Mouse (Mus musculus) intestine, embryonic 16.5 days (tissue): Measurements from ENCODE around the gene Armc6. TPM values are rescaled to one million over a fixed set of nuclear protein-coding genes. Genes with fewer than 3 reads are reported as not detected.

Experiments used
- ATAC-seq: fragments of 200-750 bp; cut with Nextera tagmentation; 2 replicates; pipeline ENCODE4 v1.8.0; 2017; ENCODE audit warnings: moderate TSS enrichment, moderate library complexity
- H3K27ac ChIP-seq: fragments of 300-500 bp; sonication (generic); 2 replicates; pipeline ENCODE4 v1.5.1; 2014; ENCODE audit warnings: mild to moderate bottlenecking, low read length
- H3K27me3 ChIP-seq: fragments of 300-500 bp; sonication (generic); replicated peaks from 2 replicates; pipeline ENCODE4 v1.6.1; 2014; ENCODE audit warnings: low read length, control low read depth, mixed read lengths; ENCODE audit not compliant: control insufficient read depth, insufficient read depth
- H3K36me3 ChIP-seq: fragments of 300-500 bp; sonication (generic); 2 replicates; pipeline ENCODE4 v1.6.1; 2014; ENCODE audit warnings: low read length, control low read depth; ENCODE audit not compliant: control insufficient read depth, insufficient read depth
- H3K4me1 ChIP-seq: fragments of 300-500 bp; sonication (generic); 2 replicates; pipeline ENCODE4 v1.6.1; 2014; ENCODE audit warnings: low read length, control low read depth, mixed read lengths; ENCODE audit not compliant: control insufficient read depth, insufficient read depth
- H3K4me2 ChIP-seq: fragments of 300-500 bp; sonication (generic); 2 replicates; pipeline ENCODE4 v1.6.1; 2014; ENCODE audit warnings: low read depth, low read length, control low read depth
- H3K4me3 ChIP-seq: fragments of 300-500 bp; sonication (generic); 2 replicates; pipeline ENCODE4 v1.5.1; 2014; ENCODE audit warnings: mild to moderate bottlenecking, low read length
- H3K9ac ChIP-seq: fragments of 300-500 bp; sonication (generic); 2 replicates; pipeline ENCODE4 v1.6.1; 2014; ENCODE audit warnings: low read depth, low read length
- H3K9me3 ChIP-seq: fragments of 300-500 bp; sonication (generic); 2 replicates; pipeline ENCODE4 v1.6.1; 2016; ENCODE audit warnings: low read length, control low read depth; ENCODE audit not compliant: control insufficient read depth
- WGBS: fragments of 180-500 bp; shearing (Covaris S2); extraction: QIAGEN DNeasy Blood & Tissue Kit; methylation state at CpG from one replicate; pipeline ENCODE4 v1.1.7; 2014; 5-methylcytosine and 5-hydroxymethylcytosine counted together
- polyA plus RNA-seq: library from polyadenylated mRNA; unstranded; fragments of >200 nt; fragmentation: Nextera tagmentation; extraction: Ambion mirVana; gene quantifications from 2 replicates; pipeline ENCODE4 v1.2.1, GENCODE M21; 2015

The Armc6 gene
- polyA plus RNA-seq, 1 experiment from 2014 or later = 29.0 TPM

DNA sequence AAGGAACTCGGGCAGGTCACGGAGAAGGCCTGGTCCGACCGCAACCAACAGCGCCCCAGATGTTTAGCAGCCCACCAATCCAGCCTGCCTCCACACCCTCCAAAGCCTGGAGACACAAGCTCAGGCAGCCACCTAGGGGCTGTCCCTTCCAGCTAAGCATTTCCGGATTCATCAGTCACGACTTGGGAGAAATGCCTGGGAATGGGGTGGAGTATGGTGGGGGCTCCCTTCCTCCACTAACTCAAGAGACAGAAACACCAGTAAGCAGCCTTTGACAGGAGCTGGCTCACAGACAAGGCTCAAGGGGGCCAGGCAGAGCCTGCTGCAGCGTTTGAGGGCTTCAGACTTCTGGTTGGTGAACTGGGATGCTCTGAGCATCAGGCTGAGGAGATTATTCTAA is 23.7 kb downstream of the Armc6 start:
- 30% methylated on average over 8 of the region's 8 CpGs for WGBS
- Histone ChIP-seq H3K36me3 (no peaks in the 10 kb centered on the region), H3K9ac (peak overlapping the region; percentile 36), H3K27me3 (no peaks in the 10 kb centered on the region), H3K4me3 (no peak overlapping the region), H3K9me3 (no peaks in the 10 kb centered on the region), H3K4me1 (0 out of 2 replicates have a peak, but pooled peaks cover 5% of the 10 kb centered on the region), H3K4me2 (peak overlapping the region; percentile 19), H3K27ac (no peak overlapping the region)
- no peak for ATAC-seq

- Histone ChIP-seq H3K9me3 (no peaks in the 10 kb centered on the region), H3K4me1 (0 out of 2 replicates have a peak, but pooled peaks cover 5% of the 10 kb centered on the region), H3K36me3 (no peaks in the 10 kb centered on the region), H3K27me3 (no peaks in the 10 kb centered on the region), H3K4me2 (no peak overlapping the region), H3K4me3 (no peak overlapping the region), H3K27ac (no peak overlapping the region), H3K9ac (no peak overlapping the region)
- WGBS = 43% methylated on average over 1 of the region's 1 CpGs
- no peak for ATAC-seq
Observed at GRCm38 (mm10) chr8:70208130-70208529, 26.1 kb downstream of the Armc6 start.

DNA sequence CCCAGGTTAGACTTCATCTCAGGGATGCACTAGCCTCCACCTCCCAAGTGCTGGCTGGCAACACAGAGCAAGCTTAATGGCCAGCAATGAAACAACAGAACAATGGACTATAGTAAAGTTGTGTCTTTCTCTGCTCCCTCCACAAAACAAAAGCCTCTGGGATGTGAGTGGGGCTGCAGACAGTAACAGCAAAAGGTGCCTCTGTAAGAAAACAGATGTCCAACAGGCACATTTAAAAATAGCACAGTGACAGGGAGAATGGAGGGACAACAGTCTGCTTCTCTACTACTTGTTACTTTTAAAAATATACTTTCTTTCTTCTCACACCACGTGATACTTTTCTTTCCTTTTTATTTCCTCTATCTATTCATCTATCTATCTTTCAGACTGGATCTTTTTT is 29.5 kb downstream of the Armc6 start:
- no peak overlapping the region for H3K27ac ChIP-seq
- no peak for ATAC-seq

GRCm38 (mm10) chr8:70203072-70203471 is 31.2 kb downstream of the Armc6 start:
- Histone ChIP-seq H3K36me3 (no peaks in the 10 kb centered on the region), H3K27ac (no peak overlapping the region), H3K4me1 (peaks cover 11% of the 10 kb centered on the region), H3K4me2 (no peak overlapping the region), H3K27me3 (no peaks in the 10 kb centered on the region), H3K4me3 (no peak overlapping the region), H3K9ac (no peak overlapping the region), H3K9me3 (no peaks in the 10 kb centered on the region)
- ATAC-seq = no peak
- WGBS = 78% methylated on average over 4 of the region's 4 CpGs

More for the DNA sequence above, 29.5 kb downstream of the Armc6 start:
- no peaks in the 10 kb centered on the region for H3K36me3 ChIP-seq
- H3K4me3 ChIP-seq = no peak overlapping the region
- no peak overlapping the region for H3K9ac ChIP-seq
- no peaks in the 10 kb centered on the region for H3K9me3 ChIP-seq
- 50% methylated on average over 1 of the region's 1 CpGs for WGBS
- H3K4me1 ChIP-seq = peaks cover 6% of the 10 kb centered on the region; the same call in 1 of the 2 replicates
- no peak overlapping the region for H3K4me2 ChIP-seq
- no peaks in the 10 kb centered on the region for H3K27me3 ChIP-seq

DNA sequence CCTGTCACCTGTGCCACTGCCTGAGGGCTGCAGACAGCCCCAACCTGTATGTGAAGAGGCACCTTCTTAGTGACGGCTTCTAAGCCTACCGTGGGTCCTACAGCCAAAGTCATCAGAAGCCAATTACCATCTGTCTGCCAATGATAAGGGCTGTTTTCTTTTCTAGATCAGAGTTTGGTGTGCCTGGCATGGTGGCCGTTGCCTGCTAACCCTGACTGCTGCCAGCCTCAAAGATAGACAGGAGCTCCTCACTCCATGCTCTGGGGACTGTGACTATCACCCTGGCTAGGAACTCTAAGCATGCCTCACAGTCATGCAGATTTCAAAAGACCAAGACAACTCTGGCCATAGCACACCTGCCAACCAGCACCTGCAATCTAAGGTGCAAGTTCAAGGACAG is 32.8 kb downstream of the Armc6 start:
- no peaks in the 10 kb centered on the region for H3K36me3 ChIP-seq

GRCm38 (mm10) chr8:70200098-70200681 is 34.1 kb downstream of the Armc6 start:
- peaks cover 19% of the 10 kb centered on the region for H3K4me1 ChIP-seq
- H3K27ac ChIP-seq = no peak overlapping the region
- H3K9ac ChIP-seq = no peak overlapping the region
- no peaks in the 10 kb centered on the region for H3K27me3 ChIP-seq
- peak; percentile 36; the same call in 1 of the 2 replicates for ATAC-seq
- no peak overlapping the region for H3K4me3 ChIP-seq
- no peaks in the 10 kb centered on the region for H3K36me3 ChIP-seq
- WGBS = 58% methylated on average over 5 of the region's 5 CpGs
- H3K4me2 ChIP-seq = no peak overlapping the region
- no peaks in the 10 kb centered on the region for H3K9me3 ChIP-seq

More for the DNA sequence above, 32.8 kb downstream of the Armc6 start:
- Histone ChIP-seq H3K4me1 (peaks cover 19% of the 10 kb centered on the region), H3K9ac (0 out of 2 replicates have a peak overlapping the region, but pooled peaks have one; percentile 14), H3K9me3 (no peaks in the 10 kb centered on the region), H3K4me2 (no peak overlapping the region), H3K27me3 (no peaks in the 10 kb centered on the region), H3K4me3 (no peak overlapping the region), H3K27ac (no peak overlapping the region)
- 79% methylated on average over 3 of the region's 3 CpGs for WGBS
- ATAC-seq = no peak

GRCm38 (mm10) chr8:70197603-70198002 is 36.7 kb downstream of the Armc6 start:
- WGBS = 34% methylated on average over 7 of the region's 7 CpGs
- Histone ChIP-seq H3K9ac (0 out of 2 replicates have a peak overlapping the region, but pooled peaks have one; percentile 3), H3K4me2 (no peak overlapping the region; the same call in 1 of the 2 replicates), H3K4me3 (no peak overlapping the region), H3K27me3 (no peaks in the 10 kb centered on the region), H3K27ac (no peak overlapping the region), H3K9me3 (no peaks in the 10 kb centered on the region), H3K36me3 (no peaks in the 10 kb centered on the region), H3K4me1 (peaks cover 27% of the 10 kb centered on the region)
- ATAC-seq = no peak

DNA sequence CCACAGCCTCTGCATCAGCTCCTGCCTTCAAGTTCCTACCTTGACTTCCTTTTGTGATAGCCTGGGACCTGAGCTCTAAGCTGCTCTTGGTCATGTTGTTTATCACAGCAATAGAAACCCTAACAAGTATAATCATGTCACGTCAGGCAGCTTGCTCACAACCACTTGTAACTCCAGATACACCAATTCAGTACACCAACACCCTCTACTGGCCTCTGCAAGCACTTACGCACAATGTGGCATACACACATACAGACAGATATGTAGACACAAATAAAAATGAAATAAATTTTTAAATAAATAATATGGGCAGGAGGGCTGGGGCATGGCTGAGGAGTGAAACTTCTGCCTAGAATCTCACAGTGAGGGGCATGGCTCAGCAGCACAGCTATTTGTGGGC is 38.5 kb downstream of the Armc6 start:
- H3K9me3 ChIP-seq = no peaks in the 10 kb centered on the region
- H3K27ac ChIP-seq = no peak overlapping the region
- H3K36me3 ChIP-seq = no peaks in the 10 kb centered on the region
- 73% methylated on average over 2 of the region's 2 CpGs for WGBS
- H3K9ac ChIP-seq = no peak overlapping the region
- ATAC-seq = no peak
- H3K4me2 ChIP-seq = no peak overlapping the region
- H3K4me3 ChIP-seq = no peak overlapping the region
- peaks cover 38% of the 10 kb centered on the region for H3K4me1 ChIP-seq
- H3K27me3 ChIP-seq = no peaks in the 10 kb centered on the region

DNA sequence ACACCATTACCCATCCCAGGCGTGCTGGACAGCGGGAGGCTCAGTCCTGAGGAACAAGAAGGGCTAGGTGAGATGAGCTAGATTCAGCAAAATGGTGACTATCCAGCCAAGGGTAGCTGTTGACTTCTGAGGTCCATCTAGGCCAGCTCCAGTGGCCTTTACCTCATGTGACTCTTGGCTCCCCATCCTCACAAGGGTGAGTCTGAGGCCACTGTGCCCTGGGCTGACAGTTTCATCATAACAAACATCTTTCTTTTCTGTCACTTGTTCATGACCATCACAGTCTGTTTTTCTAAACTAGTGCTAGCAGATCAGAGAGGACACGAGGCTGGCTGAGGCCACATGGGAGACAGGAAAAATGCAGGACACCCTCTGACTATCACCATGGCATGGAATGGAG is 40.1 kb downstream of the Armc6 start:
- Histone ChIP-seq H3K27ac (no peak overlapping the region), H3K27me3 (no peaks in the 10 kb centered on the region), H3K4me1 (peaks cover 31% of the 10 kb centered on the region), H3K9ac (no peak overlapping the region), H3K4me2 (no peak overlapping the region), H3K4me3 (no peak overlapping the region), H3K9me3 (no peaks in the 10 kb centered on the region), H3K36me3 (no peaks in the 10 kb centered on the region)
- ATAC-seq = no peak
- 83% methylated on average over 3 of the region's 3 CpGs for WGBS

GRCm38 (mm10) chr8:70193238-70193637 is 41.0 kb downstream of the Armc6 start:
- ATAC-seq = peak; percentile 86
- Histone ChIP-seq H3K4me3 (no peak overlapping the region), H3K9me3 (no peaks in the 10 kb centered on the region), H3K27ac (peak overlapping the region; percentile 90), H3K9ac (peak overlapping the region; percentile 44), H3K4me1 (peaks cover 28% of the 10 kb centered on the region), H3K36me3 (no peaks in the 10 kb centered on the region), H3K27me3 (no peaks in the 10 kb centered on the region), H3K4me2 (peak overlapping the region; percentile 33)
- WGBS = 63% methylated on average over 5 of the region's 5 CpGs
